Mouse (Mus musculus): ENCODE data around the gene Map1s. TPM values are rescaled to one million over a fixed set of nuclear protein-coding genes. Genes with fewer than 3 reads are reported as not detected.

Gene Map1s
- polyA plus RNA-seq, 1 experiment from 2014 or later: 26.0 TPM

MicroRNAs encoded within 50 kb of the gene (microRNA counts, 519-probe panel; counts per million panel counts)
- 32.2 counts per million for microRNA mmu-miR-1969

Small RNA genes lying within 50 kb of the gene (microRNA-seq; reads per million reads assigned to microRNA genes)
- gene Mir1969 (ENCODE audit: borderline number of aligned reads) (4.7 reads per million, percentile 37 among the genes with 10 or more reads in this experiment), gene Mir7067 (ENCODE audit: borderline number of aligned reads) (0.47 reads per million)

Other genes starting within 250 kb of the Map1s start
- gene Pgpep1, start 245.5 kb upstream of the Map1s start, polyA plus RNA-seq (2014; fragmentation: Nextera tagmentation; extraction: Ambion mirVana): 38.9 and 41.6 TPM in 2 replicates
- 296 and 308 TPM in 2 replicates for gene Lsm4, start 232.7 kb upstream of the Map1s start, polyA plus RNA-seq (2014; fragmentation: Nextera tagmentation; extraction: Ambion mirVana)
- 97.8 and 102 TPM in 2 replicates for gene Jund, start 207.0 kb upstream of the Map1s start, polyA plus RNA-seq (2014; fragmentation: Nextera tagmentation; extraction: Ambion mirVana)
- gene Iqcn, start 202.5 kb upstream of the Map1s start, polyA plus RNA-seq (2014; fragmentation: Nextera tagmentation; extraction: Ambion mirVana): not detected in 2 replicates
- gene Gm3336, start 187.4 kb upstream of the Map1s start, polyA plus RNA-seq (2014; fragmentation: Nextera tagmentation; extraction: Ambion mirVana): not detected in 2 replicates
- gene Pde4c, start 182.2 kb upstream of the Map1s start, polyA plus RNA-seq (2014; fragmentation: Nextera tagmentation; extraction: Ambion mirVana): not detected in 2 replicates
- gene Rab3a, start 151.3 kb upstream of the Map1s start, polyA plus RNA-seq (2014; fragmentation: Nextera tagmentation; extraction: Ambion mirVana): 16.2 and 21.3 TPM in 2 replicates
- gene Mpv17l2, start 145.0 kb upstream of the Map1s start, polyA plus RNA-seq (2014; fragmentation: Nextera tagmentation; extraction: Ambion mirVana): 42.5 and 42.6 TPM in 2 replicates
- 21.5 and 23.1 TPM in 2 replicates for gene Pik3r2, start 129.2 kb upstream of the Map1s start, polyA plus RNA-seq (2014; fragmentation: Nextera tagmentation; extraction: Ambion mirVana)
- 7.8 and 8.5 TPM in 2 replicates for gene Mast3, start 100.9 kb upstream of the Map1s start, polyA plus RNA-seq (2014; fragmentation: Nextera tagmentation; extraction: Ambion mirVana)
- 0.07 TPM in 1 of 2 replicates, not detected in the other for gene Il12rb1, start 97.5 kb upstream of the Map1s start, polyA plus RNA-seq (2014; fragmentation: Nextera tagmentation; extraction: Ambion mirVana)
- 2.4 and 3.2 TPM in 2 replicates for gene Arrdc2, start 66.2 kb upstream of the Map1s start, polyA plus RNA-seq (2014; fragmentation: Nextera tagmentation; extraction: Ambion mirVana)
- gene Kcnn1, start 42.7 kb upstream of the Map1s start, polyA plus RNA-seq (2014; fragmentation: Nextera tagmentation; extraction: Ambion mirVana): 0.55 and 1.1 TPM in 2 replicates
- gene Ccdc124, start 32.0 kb upstream of the Map1s start, polyA plus RNA-seq (2014; fragmentation: Nextera tagmentation; extraction: Ambion mirVana): 102 and 109 TPM in 2 replicates
- gene Slc5a5, start 13.2 kb upstream of the Map1s start, polyA plus RNA-seq (2014; fragmentation: Nextera tagmentation; extraction: Ambion mirVana): 0.06 TPM in 1 of 2 replicates, not detected in the other
- gene Rpl18a, start 8.5 kb upstream of the Map1s start, polyA plus RNA-seq (2014; fragmentation: Nextera tagmentation; extraction: Ambion mirVana): 2,782 and 3,146 TPM in 2 replicates